Mouse (Mus musculus) liver, adult 2 months (tissue): ENCODE data around the gene Anapc11. TPM values are rescaled to one million over a fixed set of nuclear protein-coding genes. Genes with fewer than 3 reads are reported as not detected.
A peak's percentile ranks its signal among the peaks of the same experiment; 100 is the strongest.

ENCODE experiments used
- DNase-seq: peaks from one replicate; pipeline ENCODE4 v3.0.0-alpha.2; 2011; ENCODE audit warnings: low read depth, low spot score; ENCODE audit errors: extremely low read depth
- H3K27ac ChIP-seq: fragments of 200-500 bp; replicated peaks from 2 replicates; pipeline ENCODE4 v1.5.1; 2012; ENCODE audit warnings: low read depth, mild to moderate bottlenecking, control low read depth, inconsistent platforms, low read length; ENCODE audit not compliant: insufficient read depth
- H3K27me3 ChIP-seq: fragments of 200-500 bp; 2 replicates; pipeline ENCODE4 v1.6.1; 2012; ENCODE audit warnings: mild to moderate bottlenecking, moderate library complexity, low read length, inconsistent platforms; ENCODE audit not compliant: control insufficient read depth, insufficient read depth
- H3K36me3 ChIP-seq: fragments of 200-500 bp; 2 replicates; pipeline ENCODE4 v1.6.1; 2012; ENCODE audit warnings: low read length, inconsistent platforms; ENCODE audit not compliant: control insufficient read depth, insufficient read depth
- H3K4me1 ChIP-seq: fragments of 200-500 bp; 2 replicates; pipeline ENCODE4 v1.6.1; 2011; ENCODE audit warnings: low read length; ENCODE audit not compliant: control insufficient read depth, insufficient read depth
- H3K4me3 ChIP-seq: fragments of 200-500 bp; 2 replicates; pipeline ENCODE4 v1.5.1; 2011; ENCODE audit warnings: low read depth, mild to moderate bottlenecking, control low read depth, low read length, moderate library complexity; ENCODE audit not compliant: insufficient read depth
- H3K79me2 ChIP-seq: fragments of 200-500 bp; 2 replicates; pipeline ENCODE4 v1.6.1; 2012; ENCODE audit warnings: inconsistent platforms, mild to moderate bottlenecking, low read length, moderate library complexity; ENCODE audit not compliant: control insufficient read depth, insufficient read depth
- H3K9ac ChIP-seq: fragments of 200-500 bp; 2 replicates; pipeline ENCODE4 v1.6.1; 2012; ENCODE audit warnings: low read depth, mild to moderate bottlenecking, control low read depth, inconsistent platforms, low read length
- CTCF ChIP-seq: fragments of 200-500 bp; IDR thresholded peaks from 2 replicates; pipeline ENCODE4 v1.5.1; 2011; ENCODE audit warnings: low read depth, low read length, control low read depth
- POLR2A ChIP-seq: fragments of 200-500 bp; IDR thresholded peaks from 2 replicates; pipeline ENCODE4 v1.6.1; 2011; ENCODE audit warnings: low read length, control low read depth; ENCODE audit not compliant: insufficient read depth; ENCODE audit errors: extremely low read depth
- WGBS: fragments of 180-500 bp; shearing (Covaris S2); methylation state at CpG from one replicate; pipeline ENCODE4 v1.1.7; 2018; 5-methylcytosine and 5-hydroxymethylcytosine counted together
- polyA plus RNA-seq: library from polyadenylated mRNA; depleted of rRNA; stranded (reverse); fragments of >200 nt; gene quantifications from 2 replicates; pipeline ENCODE4 v1.2.3, GENCODE M21; 2012
- total RNA-seq: library from RNA; depleted of rRNA; stranded (reverse); fragments of >200 nt; gene quantifications from 2 replicates; pipeline ENCODE4 v1.2.3, GENCODE M21; 2014

The Anapc11 gene
- total and polyA plus RNA-seq, 2 experiments, result 8.9 to 57.0 TPM

- H3K36me3 ChIP-seq, result peaks cover 21% of the 10 kb centered on the region; the same call in 1 of the 2 replicates
- peak overlapping the region; percentile 83 for H3K27ac ChIP-seq
- DNase-seq, result peak; percentile 92
Observed at GRCm38 (mm10) chr11:120623961-120624679, 25.9 kb downstream of the Anapc11 start.

GRCm38 (mm10) chr11:120624680-120625111, 26.5 kb downstream of the Anapc11 start:
- Histone ChIP-seq H3K36me3 (peaks cover 21% of the 10 kb centered on the region; the same call in 1 of the 2 replicates), H3K79me2 (peaks cover 12% of the 10 kb centered on the region; the same call in 1 of the 2 replicates), H3K27ac (peak overlapping the region; percentile 83), H3K4me1 (peaks cover 30% of the 10 kb centered on the region), H3K27me3 (no peaks in the 10 kb centered on the region), H3K4me3 (peak overlapping the region; percentile 85), H3K9ac (peak overlapping the region; percentile 89)
- DNase-seq, result peak; percentile 67
- TF ChIP-seq CTCF (no peak), POLR2A (peak; percentile 82)
- under 1% methylated on average over 52 of the region's 53 CpGs for WGBS

More at GRCm38 (mm10) chr11:120623961-120624679, 25.9 kb downstream of the Anapc11 start:
- Histone ChIP-seq H3K9ac (peak overlapping the region; percentile 89), H3K4me3 (peak overlapping the region; percentile 85), H3K4me1 (peaks cover 27% of the 10 kb centered on the region), H3K27me3 (no peaks in the 10 kb centered on the region), H3K79me2 (peaks cover 12% of the 10 kb centered on the region; the same call in 1 of the 2 replicates)
- TF ChIP-seq POLR2A, result no peak
- peak; percentile 85 for TF ChIP-seq CTCF
- WGBS, result 3% methylated on average over 30 of the region's 30 CpGs

DNA sequence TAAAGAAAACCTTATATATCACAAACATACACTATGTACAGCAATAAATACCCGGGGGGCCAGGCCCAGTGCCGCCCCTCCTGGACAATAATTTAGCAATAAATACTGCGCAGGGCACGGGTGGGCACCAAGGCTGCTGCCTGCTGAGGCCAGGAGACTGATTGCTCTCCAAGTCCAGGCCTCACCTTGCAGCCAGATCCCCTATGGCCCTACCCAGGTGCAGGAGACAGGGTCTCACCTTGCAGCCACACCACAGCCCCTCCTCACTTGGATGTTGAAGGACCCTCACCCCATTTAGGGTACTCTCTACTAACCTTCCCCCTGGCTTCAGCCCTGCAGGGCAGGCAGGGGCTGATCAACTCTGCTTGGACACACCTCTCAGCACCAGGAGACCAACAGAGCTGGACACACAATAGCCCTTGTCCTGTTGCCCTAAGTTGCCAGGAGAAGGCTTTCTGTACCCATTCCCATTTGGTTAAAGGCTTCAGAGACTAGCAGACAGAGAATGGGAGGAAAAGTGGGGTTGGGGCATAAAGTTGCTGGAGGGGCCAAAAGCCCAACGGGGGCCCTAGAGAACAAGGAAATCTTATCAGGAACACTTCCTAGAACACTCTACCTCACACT, 27.0 kb downstream of the Anapc11 start, which contains the start of gene Sirt7:
Sirt7 (minus strand) TSS at position 89 of the 624 bp plus-strand sequence.
- peaks cover 19% of the 10 kb centered on the region; the same call in 1 of the 2 replicates for H3K36me3 ChIP-seq
- peaks cover 12% of the 10 kb centered on the region; the same call in 1 of the 2 replicates for H3K79me2 ChIP-seq
- 13% methylated on average over 5 of the region's 5 CpGs for WGBS
- DNase-seq, result peak; percentile 39
- H3K4me1 ChIP-seq, result peaks cover 30% of the 10 kb centered on the region
- H3K4me3 ChIP-seq, result peak within 1 kb of the TSS; percentile 85
- peak within 1 kb of the TSS; percentile 83 for H3K27ac ChIP-seq
- TF ChIP-seq POLR2A, result no peak
- TF ChIP-seq CTCF, result no peak
- peak within 1 kb of the TSS; percentile 89 for H3K9ac ChIP-seq
- H3K27me3 ChIP-seq, result no peaks in the 10 kb centered on the region

GRCm38 (mm10) chr11:120626785-120627467, 28.7 kb downstream of the Anapc11 start:
- peak overlapping the region; percentile 48; the same call in 1 of the 2 replicates for H3K9ac ChIP-seq
- H3K36me3 ChIP-seq, result peaks cover 14% of the 10 kb centered on the region; the same call in 1 of the 2 replicates
- no peak overlapping the region for H3K4me3 ChIP-seq
- peaks cover 38% of the 10 kb centered on the region for H3K4me1 ChIP-seq
- no peaks in the 10 kb centered on the region for H3K27me3 ChIP-seq
- WGBS, result 75% methylated on average over 11 of the region's 11 CpGs
- no peak overlapping the region; the same call in none of the 2 replicates for H3K27ac ChIP-seq
- peaks cover 12% of the 10 kb centered on the region; the same call in 1 of the 2 replicates for H3K79me2 ChIP-seq
- no peak for DNase-seq
- TF ChIP-seq POLR2A (no peak), CTCF (no peak)

- H3K27me3 ChIP-seq, result no peaks in the 10 kb centered on the region
- TF ChIP-seq POLR2A, result no peak
- TF ChIP-seq CTCF, result no peak
- peak; percentile 77 for DNase-seq
- H3K4me3 ChIP-seq, result no peak overlapping the region; the same call in 1 of the 2 replicates
- H3K27ac ChIP-seq, result peak overlapping the region; percentile 32
- H3K9ac ChIP-seq, result peak overlapping the region; percentile 48
- 41% methylated on average over 22 of the region's 22 CpGs for WGBS
- peaks cover 11% of the 10 kb centered on the region; the same call in 1 of the 2 replicates for H3K79me2 ChIP-seq
- peaks cover 41% of the 10 kb centered on the region for H3K4me1 ChIP-seq
- peaks cover 8% of the 10 kb centered on the region; the same call in 1 of the 2 replicates for H3K36me3 ChIP-seq
Observed at GRCm38 (mm10) chr11:120627468-120628300, 29.5 kb downstream of the Anapc11 start.
